Mouse (Mus musculus): ENCODE results near the gene Hist1h2ae. TPM values are rescaled to one million over a fixed set of nuclear protein-coding genes. Genes with fewer than 3 reads are reported as not detected.
"Not testable (repeated sequence)": the region's sequence is repeated elsewhere in the genome, so short reads cannot be mapped to it uniquely, and the experiment has no call there.

Gene Hist1h2ae
- polyA plus RNA-seq, 1 experiment from 2014 or later: 53.3 TPM

- WGBS: 2% methylated on average over 23 of the region's 45 CpGs
- peak within 1 kb of the TSS; percentile 47 for H3K9ac ChIP-seq
- ATAC-seq (ENCODE audit: insufficient number of reproducible peaks, low FRiP score, low TSS enrichment, low read depth): peak; percentile 91
- H3K27ac ChIP-seq (replicated peaks): peak within 1 kb of the TSS; percentile 95
- peak within 1 kb of the TSS; percentile 50 for H3K4me3 ChIP-seq (replicated peaks)
- peaks cover 4% of the 10 kb centered on the region; the same call in 1 of the 2 replicates for H3K4me1 ChIP-seq
- no peaks in the 10 kb centered on the region for H3K27me3 ChIP-seq
- no peaks in the 10 kb centered on the region for H3K9me3 ChIP-seq (replicated peaks)
- H3K36me3 ChIP-seq: no peaks in the 10 kb centered on the region
- H3K4me2 ChIP-seq (replicated peaks): peak within 1 kb of the TSS; percentile 70
Observed at GRCm38 (mm10) chr13:23543965-23544786, 26.8 kb downstream of the Hist1h2ae start, which contains the start of gene Hist1h3f. TSS of gene Hist1h3f (plus strand) at chr13:23544052.

- H3K27me3 ChIP-seq; H3K4me1 ChIP-seq; H3K9me3 ChIP-seq (replicated peaks); H3K36me3 ChIP-seq: not testable (repeated sequence)
- Histone ChIP-seq H3K4me3 (replicated peaks) (peak within 1 kb of the TSS; percentile 50), H3K9ac (peak within 1 kb of the TSS; percentile 39), H3K4me2 (replicated peaks) (peak within 1 kb of the TSS; percentile 70), H3K27ac (replicated peaks) (peak within 1 kb of the TSS; percentile 95)
- WGBS: under 1% methylated on average over 38 of the region's 42 CpGs
- peak; percentile 93 for ATAC-seq (ENCODE audit: insufficient number of reproducible peaks, low FRiP score, low TSS enrichment, low read depth)
Observed at GRCm38 (mm10) chr13:23542999-23543607, 27.9 kb downstream of the Hist1h2ae start, which contains the start of gene Hist1h2bh. TSS of gene Hist1h2bh (minus strand) at chr13:23543392.

- Histone ChIP-seq H3K9ac (peak overlapping the region; percentile 39), H3K27ac (replicated peaks) (peak overlapping the region; percentile 87), H3K4me2 (replicated peaks) (peak overlapping the region; percentile 70), H3K4me3 (replicated peaks) (peak overlapping the region; percentile 50)
- ATAC-seq (ENCODE audit: insufficient number of reproducible peaks, low FRiP score, low TSS enrichment, low read depth); H3K36me3 ChIP-seq; H3K9me3 ChIP-seq (replicated peaks); H3K27me3 ChIP-seq; H3K4me1 ChIP-seq: not testable (repeated sequence)
- 3% methylated on average over 3 of the region's 3 CpGs for WGBS
Observed at GRCm38 (mm10) chr13:23542225-23542980, 28.6 kb downstream of the Hist1h2ae start.

- H3K9me3 ChIP-seq (replicated peaks): no peaks in the 10 kb centered on the region
- WGBS: 86% methylated on average over 3 of the region's 3 CpGs
- ATAC-seq (ENCODE audit: insufficient number of reproducible peaks, low FRiP score, low TSS enrichment, low read depth): no peak
- H3K9ac ChIP-seq: no peak overlapping the region
- H3K4me1 ChIP-seq: peaks cover 6% of the 10 kb centered on the region; the same call in 1 of the 2 replicates
- no peak overlapping the region for H3K27ac ChIP-seq (replicated peaks)
- H3K27me3 ChIP-seq: no peaks in the 10 kb centered on the region
- no peak overlapping the region for H3K4me3 ChIP-seq (replicated peaks)
- no peak overlapping the region for H3K4me2 ChIP-seq (replicated peaks)
- no peaks in the 10 kb centered on the region for H3K36me3 ChIP-seq
Observed at GRCm38 (mm10) chr13:23541497-23541896, 29.5 kb downstream of the Hist1h2ae start.

GRCm38 (mm10) chr13:23539821-23540220 is 31.2 kb downstream of the Hist1h2ae start:
- H3K4me2 ChIP-seq (replicated peaks); H3K4me3 ChIP-seq (replicated peaks); H3K27ac ChIP-seq (replicated peaks); H3K9me3 ChIP-seq (replicated peaks); H3K36me3 ChIP-seq; ATAC-seq (ENCODE audit: insufficient number of reproducible peaks, low FRiP score, low TSS enrichment, low read depth); H3K27me3 ChIP-seq; H3K9ac ChIP-seq: not testable (repeated sequence)
- 81% methylated on average over 1 of the region's 1 CpGs for WGBS
- peaks cover 13% of the 10 kb centered on the region; the same call in 1 of the 2 replicates for H3K4me1 ChIP-seq

GRCm38 (mm10) chr13:23538249-23538648 is 32.8 kb downstream of the Hist1h2ae start:
- Histone ChIP-seq H3K27ac (replicated peaks) (no peak overlapping the region), H3K36me3 (no peaks in the 10 kb centered on the region), H3K4me3 (replicated peaks) (no peak overlapping the region), H3K9me3 (replicated peaks) (no peaks in the 10 kb centered on the region), H3K9ac (no peak overlapping the region), H3K27me3 (no peaks in the 10 kb centered on the region), H3K4me1 (peaks cover 21% of the 10 kb centered on the region), H3K4me2 (replicated peaks) (no peak overlapping the region)
- no peak for ATAC-seq (ENCODE audit: insufficient number of reproducible peaks, low FRiP score, low TSS enrichment, low read depth)
- WGBS: 51% methylated on average over 5 of the region's 5 CpGs

GRCm38 (mm10) chr13:23537006-23537710 is 33.9 kb downstream of the Hist1h2ae start:
- no peak overlapping the region for H3K27ac ChIP-seq (replicated peaks)
- peak overlapping the region; percentile 61; the same call in 1 of the 2 replicates for H3K4me3 ChIP-seq (replicated peaks)
- H3K9ac ChIP-seq: no peak overlapping the region
- WGBS: 75% methylated on average over 3 of the region's 3 CpGs
- H3K36me3 ChIP-seq: no peaks in the 10 kb centered on the region
- no peak for ATAC-seq (ENCODE audit: insufficient number of reproducible peaks, low FRiP score, low TSS enrichment, low read depth)
- H3K4me1 ChIP-seq: peaks cover 27% of the 10 kb centered on the region
- H3K9me3 ChIP-seq (replicated peaks): no peaks in the 10 kb centered on the region
- peak overlapping the region; percentile 72; the same call in 1 of the 2 replicates for H3K4me2 ChIP-seq (replicated peaks)
- H3K27me3 ChIP-seq: no peaks in the 10 kb centered on the region

GRCm38 (mm10) chr13:23536076-23536822 is 34.8 kb downstream of the Hist1h2ae start:
- Histone ChIP-seq H3K36me3 (no peaks in the 10 kb centered on the region), H3K9ac (peak overlapping the region; percentile 12; the same call in 1 of the 2 replicates), H3K27ac (replicated peaks) (peak overlapping the region; percentile 63), H3K4me2 (replicated peaks) (peak overlapping the region; percentile 72), H3K9me3 (replicated peaks) (no peaks in the 10 kb centered on the region), H3K4me1 (peaks cover 29% of the 10 kb centered on the region), H3K4me3 (replicated peaks) (peak overlapping the region; percentile 61), H3K27me3 (no peaks in the 10 kb centered on the region)
- WGBS: 19% methylated on average over 7 of the region's 7 CpGs
- no peak for ATAC-seq (ENCODE audit: insufficient number of reproducible peaks, low FRiP score, low TSS enrichment, low read depth)

GRCm38 (mm10) chr13:23535137-23536075 is 35.6 kb downstream of the Hist1h2ae start, which contains the start of gene Hist1h3g:
TSS of gene Hist1h3g (plus strand) at chr13:23535422.
- Histone ChIP-seq H3K4me1 (peaks cover 29% of the 10 kb centered on the region), H3K27ac (replicated peaks) (peak within 1 kb of the TSS; percentile 92), H3K4me3 (replicated peaks) (peak within 1 kb of the TSS; percentile 61), H3K4me2 (replicated peaks) (peak within 1 kb of the TSS; percentile 72), H3K9ac (peak within 1 kb of the TSS; percentile 35)
- ATAC-seq (ENCODE audit: insufficient number of reproducible peaks, low FRiP score, low TSS enrichment, low read depth): peak; percentile 90
- under 1% methylated on average over 47 of the region's 62 CpGs for WGBS
- not testable (repeated sequence) for H3K9me3 ChIP-seq (replicated peaks); H3K36me3 ChIP-seq; H3K27me3 ChIP-seq

All from embryonic facial prominence, embryonic 15.5 days (tissue).